Mouse (Mus musculus): Measurements from ENCODE around the gene Dcaf11.

DNA sequence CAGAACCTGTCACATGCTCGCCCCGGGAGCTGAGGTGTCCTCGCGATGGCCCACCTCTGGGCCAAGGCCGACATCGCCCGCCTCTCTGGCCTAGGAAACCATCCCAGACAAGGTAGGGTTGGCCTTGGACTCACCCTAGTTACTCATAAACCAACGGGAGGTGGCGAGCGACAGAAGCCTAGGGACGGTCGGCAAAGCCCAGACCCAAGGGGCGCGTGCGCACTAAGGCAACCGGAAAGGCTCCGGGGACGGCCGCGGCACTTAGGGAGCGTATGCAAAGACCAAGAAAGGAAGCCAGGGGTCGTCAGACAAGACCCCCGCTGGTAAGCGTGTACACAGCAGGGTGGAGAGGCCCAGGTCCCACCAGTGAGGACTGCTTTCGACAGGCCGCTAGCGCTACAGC lies at the start of gene Dcaf11:
- TF ChIP-seq CTCF (IDR thresholded peaks at IDR 0.05; ENCODE audit: extremely low read depth, insufficient read length, insufficient replicate concordance, low read depth, low read length) = no peak
- TF ChIP-seq POLR2A (IDR thresholded peaks at IDR 0.05; ENCODE audit: low read depth, low read length) = peak; percentile 83

Measured in small intestine, adult 2 months (tissue).